Mouse (Mus musculus) neural tube, embryonic 11.5 days (tissue): ENCODE data around the gene Fam71e2. TPM values are rescaled to one million over a fixed set of nuclear protein-coding genes. Genes with fewer than 3 reads are reported as not detected.

Source experiments
- ATAC-seq: fragments of 200-750 bp; cut with Nextera tagmentation; 2 replicates; pipeline ENCODE4 v1.8.0; 2017; ENCODE audit warnings: moderate number of reproducible peaks, mild to moderate bottlenecking, moderate TSS enrichment, moderate library complexity; ENCODE audit not compliant: insufficient read depth, low FRiP score, low TSS enrichment
- DNase-seq: peaks from one replicate; pipeline ENCODE4 v3.0.0-alpha.2; 2015; ENCODE audit warnings: low spot score
- H3K27ac ChIP-seq: fragments of 300-500 bp; sonication (generic); 2 replicates; pipeline ENCODE4 v1.5.1; 2014; ENCODE audit warnings: low read depth, mild to moderate bottlenecking, low read length
- H3K27me3 ChIP-seq: fragments of 300-500 bp; sonication (generic); 2 replicates; pipeline ENCODE4 v1.6.1; 2014; ENCODE audit warnings: mild to moderate bottlenecking, low read length, mixed read lengths; ENCODE audit not compliant: control insufficient read depth, insufficient read depth
- H3K36me3 ChIP-seq: fragments of 300-500 bp; sonication (generic); 2 replicates; pipeline ENCODE4 v1.6.1; 2014; ENCODE audit warnings: mild to moderate bottlenecking, low read length, moderate library complexity, mixed read lengths; ENCODE audit not compliant: control insufficient read depth, insufficient read depth
- H3K4me1 ChIP-seq: fragments of 300-500 bp; sonication (generic); 2 replicates; pipeline ENCODE4 v1.6.1; 2014; ENCODE audit warnings: low read length, mixed read lengths; ENCODE audit not compliant: control insufficient read depth, insufficient read depth
- H3K4me2 ChIP-seq: fragments of 300-500 bp; sonication (generic); 2 replicates; pipeline ENCODE4 v1.6.1; 2014; ENCODE audit warnings: low read depth, mild to moderate bottlenecking, moderate library complexity
- H3K4me3 ChIP-seq: fragments of 300-500 bp; sonication (generic); 2 replicates; pipeline ENCODE4 v1.5.1; 2014; ENCODE audit warnings: low read depth, low read length
- H3K9ac ChIP-seq: fragments of 300-500 bp; sonication (generic); 2 replicates; pipeline ENCODE4 v1.6.1; 2014; ENCODE audit warnings: mild to moderate bottlenecking, low read length
- H3K9me3 ChIP-seq: fragments of 300-500 bp; sonication (generic); 2 replicates; pipeline ENCODE4 v1.6.1; 2016; ENCODE audit warnings: low read length; ENCODE audit not compliant: control insufficient read depth
- WGBS: fragments of 180-500 bp; shearing (Covaris S2); extraction: QIAGEN DNeasy Blood & Tissue Kit; methylation state at CpG from one replicate; pipeline ENCODE4 v1.1.7; 2014; 5-methylcytosine and 5-hydroxymethylcytosine counted together
- polyA plus RNA-seq: library from polyadenylated mRNA; unstranded; fragments of >200 nt; fragmentation: Nextera tagmentation; extraction: Ambion mirVana; gene quantifications from 2 replicates; pipeline ENCODE4 v1.2.1, GENCODE M21; 2014

Fam71e2 gene
- polyA plus RNA-seq, 1 experiment from 2014 or later, result not detected

DNA sequence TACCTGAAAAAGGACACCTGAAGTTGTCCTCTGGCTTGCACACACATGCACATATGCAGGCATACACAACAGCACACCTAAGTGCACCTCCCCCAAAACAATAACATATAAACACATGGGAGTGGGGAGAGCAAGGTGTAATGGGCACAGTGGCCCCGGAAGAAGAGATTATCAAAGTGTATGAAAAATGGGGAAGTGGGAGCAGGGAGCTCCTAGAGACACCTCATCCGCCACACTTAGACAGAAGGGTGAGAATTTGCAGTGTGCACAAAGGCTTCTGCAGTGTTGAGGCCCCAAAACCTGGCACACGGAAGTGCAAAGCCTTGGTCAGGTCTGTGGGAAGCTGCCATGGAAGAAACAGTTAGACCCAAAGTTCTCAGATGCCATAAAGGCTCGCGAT, 40.0 kb downstream of the Fam71e2 start:
- Histone ChIP-seq H3K4me1 (no peaks in the 10 kb centered on the region), H3K9me3 (no peaks in the 10 kb centered on the region), H3K4me2 (no peak overlapping the region), H3K27me3 (no peaks in the 10 kb centered on the region), H3K9ac (no peak overlapping the region), H3K27ac (no peak overlapping the region), H3K4me3 (no peak overlapping the region), H3K36me3 (no peaks in the 10 kb centered on the region)
- DNase-seq (no peak), ATAC-seq (no peak)
- 84% methylated on average over 5 of the region's 5 CpGs for WGBS

DNA sequence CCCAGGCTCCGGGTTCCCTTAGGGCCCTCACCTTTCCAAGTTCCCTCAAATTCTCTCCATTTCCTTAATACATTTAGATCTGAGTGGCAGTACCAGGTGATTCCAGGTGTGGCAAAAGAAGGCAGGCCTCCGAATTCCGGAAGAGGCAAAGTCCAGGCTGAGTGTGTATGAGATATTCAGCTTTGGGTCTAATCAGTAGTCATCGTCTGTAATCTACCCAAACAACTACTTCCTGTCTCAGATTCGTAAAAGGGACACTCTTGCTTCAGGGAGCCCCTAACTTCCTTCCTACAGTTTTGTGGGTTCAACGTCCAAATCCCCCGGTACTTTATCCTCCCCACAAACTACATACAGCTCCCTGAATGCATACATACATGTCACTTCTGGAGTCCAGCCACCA, 45.9 kb downstream of the Fam71e2 start, which contains the start of gene Tmem150b:
Gene Tmem150b (minus strand): TSS at position 81 of the 400 bp plus-strand sequence.
- no peak for ATAC-seq
- H3K4me3 ChIP-seq, result no peak within 1 kb of the TSS
- DNase-seq, result no peak
- no peak within 1 kb of the TSS for H3K4me2 ChIP-seq
- H3K27ac ChIP-seq, result no peak within 1 kb of the TSS
- H3K9ac ChIP-seq, result no peak within 1 kb of the TSS
- H3K27me3 ChIP-seq, result no peaks in the 10 kb centered on the region
- WGBS, result 83% methylated on average over 7 of the region's 7 CpGs
- no peaks in the 10 kb centered on the region for H3K36me3 ChIP-seq
- H3K9me3 ChIP-seq, result no peaks in the 10 kb centered on the region
- H3K4me1 ChIP-seq, result no peaks in the 10 kb centered on the region

DNA sequence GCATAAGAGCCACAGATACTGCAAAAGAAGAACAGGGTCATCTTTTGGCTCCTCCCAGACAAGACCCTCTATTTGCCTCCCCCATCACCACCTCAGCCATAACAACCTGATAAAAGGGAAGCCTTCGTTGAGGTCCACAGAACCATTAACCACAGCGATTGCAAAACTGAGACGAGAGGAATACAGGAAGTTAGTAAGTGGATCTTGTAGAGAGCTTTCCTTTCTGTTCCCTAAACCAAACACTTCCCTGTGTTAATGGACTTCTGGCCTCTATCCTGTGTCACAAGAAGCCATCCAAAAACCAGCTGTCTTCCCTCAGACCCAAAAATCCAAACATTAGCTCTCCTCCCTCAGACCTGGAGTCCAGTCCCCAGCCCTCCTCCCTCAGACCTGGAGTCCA, 46.7 kb downstream of the Fam71e2 start:
- Histone ChIP-seq H3K4me3 (no peak overlapping the region), H3K27ac (no peak overlapping the region), H3K27me3 (no peaks in the 10 kb centered on the region), H3K4me1 (no peaks in the 10 kb centered on the region), H3K9me3 (no peaks in the 10 kb centered on the region), H3K36me3 (no peaks in the 10 kb centered on the region), H3K4me2 (no peak overlapping the region), H3K9ac (no peak overlapping the region)
- DNase-seq (no peak), ATAC-seq (no peak)
- WGBS, result 72% methylated on average over 3 of the region's 3 CpGs

DNA sequence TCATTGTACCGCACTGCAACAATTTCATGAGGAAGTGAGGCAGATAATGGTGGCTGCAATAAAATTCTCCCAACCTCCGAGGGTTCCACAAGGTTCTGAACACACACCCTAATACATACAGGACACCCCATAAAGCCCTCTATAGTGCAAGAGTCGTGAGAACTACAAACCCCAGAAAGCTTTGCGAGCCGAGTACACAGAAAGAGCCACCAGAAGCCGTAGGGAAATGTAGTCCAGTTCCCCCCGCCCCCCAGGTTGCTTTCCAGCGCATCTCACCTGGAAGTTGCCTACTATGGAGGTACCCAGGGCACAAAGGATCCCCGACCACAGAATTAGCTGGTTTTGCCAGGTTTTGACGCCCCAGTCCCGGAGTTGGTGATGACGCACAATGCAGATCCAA, 47.6 kb downstream of the Fam71e2 start:
- Histone ChIP-seq H3K9me3 (no peaks in the 10 kb centered on the region), H3K4me3 (no peak overlapping the region), H3K9ac (no peak overlapping the region), H3K36me3 (no peaks in the 10 kb centered on the region), H3K27ac (no peak overlapping the region), H3K4me1 (no peaks in the 10 kb centered on the region), H3K4me2 (peak overlapping the region; percentile 30), H3K27me3 (no peaks in the 10 kb centered on the region)
- DNase-seq, result no peak
- ATAC-seq, result no peak
- 38% methylated on average over 12 of the region's 12 CpGs for WGBS

DNA sequence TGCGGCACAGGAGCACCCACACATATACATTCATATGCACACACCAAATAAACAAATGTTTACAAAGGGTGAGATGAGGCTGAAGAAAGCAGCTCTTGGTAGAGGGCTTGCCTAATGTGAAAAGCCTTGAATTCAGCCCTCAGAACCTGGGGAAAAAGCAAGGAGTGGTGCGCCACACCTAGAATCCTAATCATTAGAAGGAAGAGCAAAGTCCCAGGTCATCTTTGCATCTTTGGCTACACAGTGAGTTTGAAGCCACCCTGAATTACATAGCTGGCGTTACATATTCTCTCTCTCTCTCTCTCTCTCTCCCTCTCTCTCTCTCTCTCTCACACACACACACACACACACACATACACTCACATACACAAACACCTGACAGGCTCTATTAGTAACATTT, 51.8 kb downstream of the Fam71e2 start:
- Histone ChIP-seq H3K4me1 (no peaks in the 10 kb centered on the region), H3K9me3 (no peaks in the 10 kb centered on the region), H3K4me3 (no peak overlapping the region), H3K27ac (no peak overlapping the region), H3K9ac (no peak overlapping the region), H3K36me3 (peaks cover 8% of the 10 kb centered on the region), H3K4me2 (no peak overlapping the region), H3K27me3 (no peaks in the 10 kb centered on the region)
- ATAC-seq (no peak), DNase-seq (no peak)
- 92% methylated on average over 3 of the region's 3 CpGs for WGBS

DNA sequence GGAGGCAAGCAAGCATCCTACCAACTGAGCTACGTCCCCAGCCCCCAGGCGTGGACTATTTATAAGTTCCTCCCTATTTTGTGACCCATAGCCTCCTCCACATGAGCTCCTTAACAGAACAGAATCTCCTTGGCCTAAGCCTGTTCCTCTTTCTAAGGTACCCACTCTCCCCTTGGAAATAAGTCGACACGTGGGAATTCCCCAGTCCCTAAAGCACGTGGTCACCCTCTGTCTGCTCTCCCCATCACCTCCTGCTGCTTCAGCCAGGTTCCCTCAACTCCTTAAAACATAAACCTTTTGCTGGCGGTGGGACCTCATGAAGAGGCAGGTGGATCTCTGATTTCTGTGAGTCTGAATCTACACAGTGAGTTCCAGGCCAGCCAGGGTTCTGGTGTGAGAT, 54.1 kb downstream of the Fam71e2 start:
- H3K36me3 ChIP-seq, result peaks cover 12% of the 10 kb centered on the region

DNA sequence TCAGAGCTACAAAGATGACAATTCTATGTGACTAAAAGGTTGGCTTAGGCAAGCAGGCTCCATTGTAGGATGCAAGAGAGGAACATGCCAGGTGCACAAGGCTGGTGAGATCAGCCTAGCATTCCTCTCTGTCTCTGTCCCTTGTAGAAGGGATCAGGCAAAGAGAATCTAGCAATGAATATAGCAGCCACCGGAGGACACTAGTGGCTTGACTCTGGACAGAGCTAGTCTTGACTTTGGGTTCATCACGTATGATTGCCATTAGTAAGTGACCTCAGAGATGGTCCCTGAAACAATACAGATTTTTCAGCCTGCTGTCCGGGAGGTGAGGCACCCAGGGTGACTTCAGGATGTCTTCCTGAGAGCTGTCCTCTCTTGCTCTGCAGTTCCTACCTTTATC, 58.5 kb downstream of the Fam71e2 start:
- Histone ChIP-seq H3K4me1 (no peaks in the 10 kb centered on the region), H3K4me3 (no peak overlapping the region), H3K9ac (no peak overlapping the region), H3K36me3 (peaks cover 24% of the 10 kb centered on the region), H3K4me2 (no peak overlapping the region), H3K27ac (no peak overlapping the region), H3K9me3 (no peaks in the 10 kb centered on the region), H3K27me3 (no peaks in the 10 kb centered on the region)
- ATAC-seq, result no peak
- DNase-seq, result no peak
- 85% methylated on average over 3 of the region's 3 CpGs for WGBS

More for the DNA sequence above, 54.1 kb downstream of the Fam71e2 start:
- no peak for DNase-seq
- Histone ChIP-seq H3K9me3 (no peaks in the 10 kb centered on the region), H3K27me3 (no peaks in the 10 kb centered on the region), H3K9ac (no peak overlapping the region), H3K4me3 (no peak overlapping the region), H3K4me1 (no peaks in the 10 kb centered on the region), H3K4me2 (no peak overlapping the region), H3K27ac (no peak overlapping the region)
- WGBS, result 80% methylated on average over 6 of the region's 6 CpGs
- no peak for ATAC-seq

DNA sequence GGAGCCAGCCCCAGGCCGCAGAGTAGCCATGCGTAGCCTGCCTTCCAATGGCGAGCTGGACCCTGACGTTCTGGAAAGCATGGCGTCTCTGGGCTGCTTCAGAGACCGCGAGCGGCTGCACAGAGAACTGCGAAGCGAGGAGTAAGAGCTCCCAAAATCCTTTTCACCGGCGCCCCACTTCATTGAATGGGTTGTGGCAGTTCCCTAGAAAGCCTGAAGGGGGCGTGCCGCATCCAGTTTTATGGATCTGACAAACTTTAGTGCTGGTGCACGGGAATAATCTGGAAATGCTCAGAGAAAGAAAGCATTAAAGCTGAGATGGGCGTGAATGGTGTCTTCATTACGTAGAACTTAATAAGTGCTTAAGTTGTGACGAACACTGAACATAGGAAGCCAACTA, 66.0 kb downstream of the Fam71e2 start:
- DNase-seq (peak; percentile 51), ATAC-seq (no peak)
- Histone ChIP-seq H3K4me1 (no peaks in the 10 kb centered on the region), H3K27me3 (no peaks in the 10 kb centered on the region), H3K27ac (no peak overlapping the region), H3K36me3 (peaks cover 15% of the 10 kb centered on the region), H3K9ac (no peak overlapping the region), H3K4me3 (no peak overlapping the region), H3K9me3 (no peaks in the 10 kb centered on the region), H3K4me2 (no peak overlapping the region)
- 41% methylated on average over 18 of the region's 18 CpGs for WGBS
